Mouse (Mus musculus): ENCODE measurements at regions not wholly inside any gene's neighbourhood (a gene's known extent, or its start where the extent isn't known, plus 50 kb on each side); places are given as distances from the start of the nearest gene placed in this dataset.
A peak's percentile ranks its signal among the peaks of the same experiment; 100 is the strongest.
"Not testable (repeated sequence)": the region's sequence is repeated elsewhere in the genome, so short reads cannot be mapped to it uniquely, and the experiment has no call there.

DNA sequence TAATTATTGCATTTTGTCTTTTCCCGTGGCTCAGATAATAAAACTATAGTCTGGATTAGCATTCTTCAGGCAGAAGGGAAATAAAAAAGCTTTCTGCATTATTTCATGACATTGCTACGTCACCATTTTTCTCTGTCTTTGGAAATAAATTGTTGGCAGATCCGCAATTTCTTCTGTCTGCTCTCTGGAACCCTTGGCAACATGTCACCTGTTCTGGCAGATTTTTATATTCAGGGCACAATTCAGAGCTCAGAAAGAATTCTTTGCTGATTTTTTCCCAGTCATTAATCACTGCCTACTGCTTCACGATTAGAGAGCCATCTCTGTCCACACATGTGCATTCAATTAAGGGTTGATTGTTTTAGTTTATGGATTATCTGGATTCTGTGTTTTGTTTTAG lies 460.5 kb downstream of the Cdh8 start:
- no peak for DNase-seq

DNA sequence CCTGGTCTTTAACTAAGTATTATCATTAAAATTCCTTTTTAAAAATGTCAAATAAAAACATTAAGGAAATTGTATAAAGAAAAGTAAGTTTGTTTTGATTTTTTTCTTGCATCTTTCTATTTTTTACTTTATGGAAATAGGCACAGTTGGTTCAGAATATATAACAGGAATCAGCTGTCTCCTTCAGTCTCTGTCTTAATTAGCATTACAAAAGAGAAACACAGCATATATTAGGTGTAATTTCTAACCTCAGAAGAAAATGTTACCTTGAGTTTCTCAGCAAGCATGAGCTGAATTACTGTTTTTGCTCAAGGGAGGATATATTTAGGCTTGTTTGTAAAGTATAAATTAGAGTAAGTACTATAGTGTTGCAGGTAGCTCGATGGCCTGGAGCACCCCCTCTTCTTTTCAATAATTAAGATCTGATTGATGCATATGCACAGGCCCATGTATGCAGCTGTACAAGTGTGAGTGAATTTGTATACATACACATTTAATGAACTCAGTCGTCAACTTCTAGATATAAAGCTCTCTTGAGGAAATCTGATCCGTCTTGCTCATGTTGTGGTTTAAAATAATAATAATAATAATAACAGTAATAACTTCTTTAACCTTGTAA lies 503.0 kb downstream of the Cdh8 start:
- DNase-seq: no peak

DNA sequence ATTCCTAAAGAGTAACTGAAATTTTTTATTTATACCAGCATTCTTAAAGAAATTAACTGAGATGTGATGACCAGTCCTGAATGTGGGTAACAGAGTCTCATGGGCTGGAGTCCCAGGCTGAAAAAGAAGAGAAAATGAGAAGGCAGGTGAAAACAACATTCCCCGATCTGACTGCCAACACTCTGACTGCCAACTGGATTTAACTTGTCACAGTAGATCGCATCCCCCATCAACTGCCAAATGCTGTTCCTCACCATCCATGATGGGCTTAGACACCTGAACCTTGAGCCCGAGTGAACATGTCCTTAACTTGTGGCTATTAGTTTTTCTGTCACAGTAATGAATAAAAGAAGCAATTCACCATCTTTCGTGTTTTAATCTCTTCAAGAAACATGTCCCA lies 522.9 kb downstream of the Cdh8 start:
- no peak for DNase-seq

DNA sequence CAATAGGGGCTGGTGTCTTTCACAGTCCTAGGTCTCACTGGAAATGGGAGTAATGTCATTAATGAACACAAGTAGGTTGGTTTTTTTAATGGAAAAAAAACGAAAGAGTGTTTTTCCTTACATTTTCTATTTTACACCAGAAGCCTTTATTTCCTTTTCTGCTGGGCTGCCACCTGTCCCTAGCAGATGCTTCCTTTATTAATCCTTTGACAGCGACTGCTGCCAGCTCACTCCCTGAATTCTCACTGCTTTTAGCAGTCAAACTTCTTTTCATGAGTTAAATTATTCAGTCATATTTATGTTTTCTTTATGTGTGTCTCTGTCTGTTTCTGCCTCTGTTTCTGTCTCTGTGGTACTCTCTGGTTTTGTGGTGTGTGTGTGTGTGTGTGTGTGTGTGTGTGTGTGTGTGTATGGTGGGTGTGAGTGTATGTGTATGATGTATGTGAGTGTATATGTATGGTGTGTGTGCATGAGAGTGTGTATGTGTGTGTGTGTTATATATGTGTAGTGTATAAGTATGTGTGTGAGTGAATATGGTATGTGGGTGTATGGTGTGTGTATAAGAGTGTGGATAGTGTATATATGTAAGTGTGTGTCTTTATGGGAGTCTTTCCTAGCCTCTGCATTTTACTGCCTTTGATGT lies 554.5 kb downstream of the Cdh8 start:
- no peak for DNase-seq

DNA sequence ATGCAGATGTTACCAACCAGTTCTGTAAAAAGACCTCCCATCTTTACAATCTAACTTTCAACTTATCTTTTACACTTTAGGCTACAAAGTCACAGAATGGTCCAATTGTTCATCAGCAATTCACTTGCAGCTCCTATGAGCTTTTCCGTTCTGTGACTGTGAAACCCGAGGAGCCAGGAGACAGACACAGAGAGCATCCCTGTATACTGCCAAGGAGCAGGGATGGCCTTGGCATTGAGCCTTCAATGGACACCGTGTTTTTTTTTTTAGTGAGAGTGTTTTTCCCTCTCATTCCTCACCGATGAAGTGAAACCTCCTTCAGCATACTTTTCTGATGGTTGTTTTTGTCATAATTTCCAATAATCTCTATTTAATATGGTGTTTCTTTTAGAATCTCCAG lies 555.1 kb downstream of the Cdh8 start:
- DNase-seq: no peak

DNA sequence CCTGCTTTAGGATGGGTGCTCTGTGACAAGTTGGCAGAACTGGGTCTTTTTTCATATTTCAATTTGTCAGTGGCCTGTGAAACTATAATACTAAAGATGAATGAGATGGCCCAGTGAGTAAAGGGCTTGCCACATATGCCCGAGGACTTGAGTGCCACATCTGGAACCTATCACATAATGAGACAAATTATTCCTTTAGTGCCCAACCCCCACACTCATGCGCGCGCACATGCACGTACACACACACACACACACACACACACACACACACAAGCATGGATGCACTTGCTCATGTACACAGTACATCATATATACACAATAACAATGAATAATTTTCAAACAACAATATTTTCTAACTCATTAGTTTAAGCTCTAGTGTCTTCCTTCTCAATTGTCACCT lies 555.9 kb downstream of the Cdh8 start:
- DNase-seq: no peak

DNA sequence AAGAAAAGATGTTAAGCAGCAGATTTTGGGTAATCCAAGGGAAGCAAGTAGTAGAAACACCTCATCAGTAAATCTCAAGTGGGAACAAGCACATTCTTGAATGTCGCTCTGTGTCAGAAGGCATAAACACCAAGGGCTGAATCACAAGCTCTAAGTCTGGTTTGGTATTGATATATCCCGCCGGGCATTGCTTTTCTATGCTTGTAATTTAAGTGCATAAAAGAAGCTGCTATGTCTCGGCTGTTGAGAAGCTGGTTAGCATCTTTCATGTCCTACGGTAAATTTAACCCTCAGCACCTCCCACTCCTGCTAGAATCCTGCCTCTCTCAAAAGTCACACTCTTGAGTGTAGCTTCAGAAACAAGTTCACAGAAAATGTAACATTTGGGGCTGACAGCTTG lies 586.8 kb downstream of the Cdh8 start:
- DNase-seq: no peak

DNA sequence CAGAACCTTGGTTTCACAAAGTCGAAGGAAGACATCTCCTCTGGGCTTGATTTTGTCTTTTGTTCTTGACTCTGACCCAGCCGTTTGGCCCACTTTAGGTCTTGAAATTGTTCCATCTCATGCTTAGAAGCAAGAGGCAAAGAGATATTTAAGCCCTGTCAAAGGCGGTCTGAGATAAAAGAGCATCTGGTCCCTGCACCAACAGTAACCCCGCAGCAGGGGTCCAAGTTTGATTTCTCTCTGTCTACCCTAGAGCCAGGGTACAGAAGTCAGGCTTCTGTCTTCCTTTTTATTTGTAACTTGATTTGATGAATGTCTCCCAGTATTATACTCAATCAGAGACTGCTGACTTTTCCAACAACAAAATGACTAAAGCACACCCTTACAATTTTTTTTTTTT lies 587.3 kb downstream of the Cdh8 start:
- DNase-seq: no peak

DNA sequence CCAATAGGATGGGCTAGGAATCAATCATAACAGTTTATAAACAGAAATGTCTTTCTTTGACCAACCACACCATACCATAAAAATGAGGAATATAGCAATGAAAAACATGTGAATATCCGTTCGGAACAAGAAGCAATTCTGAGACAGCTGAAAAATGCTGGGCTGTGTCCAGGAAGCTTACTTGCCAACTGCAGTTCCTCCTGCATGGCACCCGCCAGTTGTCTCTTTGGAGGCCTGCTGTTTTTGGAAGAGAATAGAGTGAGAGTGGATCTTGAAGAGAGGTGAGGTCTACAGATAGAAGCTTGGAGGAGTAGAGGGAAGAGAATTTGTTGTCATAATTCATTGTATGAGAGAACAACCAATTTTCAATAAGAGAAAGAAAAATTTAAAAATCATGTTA lies 604.3 kb downstream of the Cdh8 start:
- DNase-seq: no peak

DNA sequence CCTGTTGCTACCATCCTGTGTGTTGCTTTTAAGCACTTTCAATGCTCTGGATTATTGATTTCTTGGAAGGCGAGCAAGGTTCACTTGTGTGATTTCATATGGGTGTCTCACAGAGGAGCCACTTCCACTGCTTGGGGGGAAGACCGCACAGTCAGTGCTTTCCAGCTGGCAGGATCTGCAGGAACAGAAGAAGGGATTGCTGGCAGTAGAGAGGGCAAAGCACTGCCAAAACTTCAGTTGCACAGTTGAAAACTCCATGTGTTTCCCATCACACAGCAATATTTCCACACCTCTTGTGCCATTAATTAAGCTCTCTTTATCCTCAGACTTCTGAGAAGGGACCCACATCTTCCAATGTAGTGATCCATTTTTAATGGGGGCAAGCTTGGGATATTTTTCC lies 618.8 kb downstream of the Cdh8 start:
- DNase-seq: no peak

DNA sequence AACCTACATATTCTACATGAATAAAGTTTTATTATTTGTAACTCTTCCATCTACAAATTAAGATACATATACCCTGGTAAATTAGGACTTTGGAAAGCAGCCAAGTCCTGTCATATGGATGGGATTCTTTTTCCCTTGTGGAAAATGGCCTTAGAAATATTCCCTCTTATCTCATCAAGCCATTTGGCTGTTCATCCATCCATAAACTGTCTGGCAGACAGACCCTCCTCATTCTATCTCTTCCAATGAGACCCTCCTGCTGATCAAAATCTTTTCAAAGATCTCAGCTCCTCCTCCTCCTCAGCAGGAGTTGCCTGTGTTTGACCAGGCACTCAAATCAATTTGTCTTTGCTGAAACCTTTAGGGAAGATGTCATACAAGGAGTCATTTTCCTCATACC lies 649.2 kb downstream of the Cdh8 start:
- no peak for DNase-seq

DNA sequence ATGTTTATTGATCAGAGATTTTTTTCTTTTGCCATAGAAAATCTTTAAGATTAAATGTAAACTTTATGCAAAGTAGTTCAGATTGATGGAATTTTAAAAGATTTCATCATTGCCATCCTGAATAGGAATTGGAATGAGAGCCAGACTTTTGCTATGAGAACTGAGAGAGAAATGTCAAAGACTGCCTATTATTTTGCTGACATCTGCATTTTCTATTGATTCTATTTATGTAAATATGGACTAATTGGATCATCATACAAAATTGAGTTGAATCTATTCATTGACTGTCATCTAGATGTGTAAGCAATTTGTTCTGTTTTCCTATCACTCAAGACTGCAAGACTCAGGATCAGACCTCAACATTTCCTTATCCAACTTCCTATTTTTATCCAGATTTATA lies 659.7 kb downstream of the Cdh8 start:
- no peak for DNase-seq

DNA sequence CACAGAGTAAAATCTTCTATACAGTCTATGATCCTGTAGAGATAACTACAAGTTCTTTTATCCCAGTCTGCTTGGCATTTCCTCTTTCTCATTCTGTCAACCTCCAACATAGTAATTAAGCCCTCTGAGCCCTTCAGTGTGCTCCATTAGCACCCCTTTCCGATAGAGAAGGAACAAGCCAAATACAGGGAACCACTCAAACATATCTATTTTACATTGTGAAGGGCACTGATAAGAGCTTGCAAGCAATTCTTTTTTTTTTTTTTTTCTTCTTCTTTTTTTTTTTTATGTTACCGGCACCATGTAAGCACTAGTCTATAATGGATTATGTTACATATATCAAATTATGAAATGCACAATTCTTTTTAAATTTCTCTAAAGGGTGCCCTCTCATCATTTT lies 660.5 kb downstream of the Cdh8 start:
- no peak for DNase-seq

DNA sequence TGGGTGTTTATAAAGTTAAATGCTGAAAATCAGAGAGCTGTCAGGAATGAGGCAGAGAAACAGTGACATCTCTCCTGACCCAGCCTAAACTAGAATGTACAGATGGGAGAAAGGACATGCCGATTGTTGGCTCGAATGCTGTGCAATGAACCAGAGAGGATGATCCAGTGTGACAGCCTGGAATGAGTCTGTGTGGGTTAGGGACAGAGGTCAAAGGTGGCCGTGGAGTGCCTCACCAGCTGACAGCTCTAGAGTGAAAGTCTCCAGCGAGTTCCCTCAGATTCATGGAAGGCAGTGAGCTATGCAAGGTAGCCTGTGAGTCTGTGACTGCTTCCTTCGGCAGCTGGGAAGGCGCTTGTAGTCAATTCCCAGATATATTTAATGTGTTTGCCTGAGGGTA lies 663.9 kb downstream of the Cdh8 start:
- peak; percentile 4 for DNase-seq

DNA sequence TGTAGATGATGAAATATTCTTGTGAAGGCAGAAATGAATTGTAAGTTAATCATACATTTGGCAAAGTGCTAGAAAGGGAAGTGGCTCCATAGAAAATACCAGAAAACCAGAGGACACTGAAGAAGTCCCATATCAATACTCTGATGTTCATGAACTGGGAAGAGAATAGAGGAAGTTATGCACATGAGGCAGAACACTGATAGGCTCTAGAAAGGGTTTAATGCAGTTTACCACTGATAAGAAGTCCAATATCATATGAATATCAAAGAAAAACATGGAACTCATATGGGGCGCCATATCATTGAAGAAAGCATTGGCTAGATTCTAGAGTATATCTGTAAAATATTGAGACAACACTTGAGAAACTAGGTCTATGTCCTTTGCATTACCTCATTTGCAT lies 708.5 kb downstream of the Cdh8 start:
- no peak for DNase-seq

DNA sequence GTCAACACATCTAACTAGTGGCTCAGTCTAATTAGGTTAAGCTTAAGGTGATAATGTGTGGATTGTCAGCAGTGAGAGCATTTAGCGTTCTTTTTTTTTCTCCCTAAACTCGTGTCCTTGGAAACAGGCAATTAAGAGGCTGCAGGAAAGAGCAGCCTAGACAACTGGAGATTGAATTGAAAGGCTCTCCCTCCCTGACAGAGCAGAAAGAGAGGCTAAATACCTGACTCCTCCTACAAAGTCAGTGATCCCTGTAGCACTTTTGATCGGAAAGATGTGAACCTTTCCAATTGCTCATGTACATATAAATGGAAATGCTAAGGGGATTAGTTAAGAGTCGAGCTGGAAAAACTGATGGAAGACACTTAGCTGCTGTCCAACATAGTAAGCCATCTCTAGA lies 710.1 kb downstream of the Cdh8 start:
- DNase-seq: no peak

DNA sequence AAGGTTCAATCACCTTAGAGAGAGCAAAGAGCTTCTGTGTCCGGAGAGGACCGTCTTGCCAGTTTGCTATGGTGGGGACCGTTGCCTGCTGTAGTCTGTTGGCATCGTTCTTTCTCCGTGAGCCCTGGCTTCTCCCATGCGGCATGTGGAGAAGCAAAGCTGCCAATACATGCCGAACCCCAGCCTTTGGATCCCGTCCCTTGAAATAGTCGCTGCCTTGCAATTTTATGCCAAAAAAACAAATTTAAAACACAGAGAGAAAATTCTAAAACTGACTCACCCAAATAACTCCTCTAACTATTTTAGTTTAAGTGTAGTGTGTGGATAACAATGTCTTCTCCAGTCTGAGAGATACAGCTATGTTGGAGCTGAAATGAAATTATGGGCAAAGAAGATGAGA lies 731.1 kb downstream of the Cdh8 start:
- no peak for DNase-seq

DNA sequence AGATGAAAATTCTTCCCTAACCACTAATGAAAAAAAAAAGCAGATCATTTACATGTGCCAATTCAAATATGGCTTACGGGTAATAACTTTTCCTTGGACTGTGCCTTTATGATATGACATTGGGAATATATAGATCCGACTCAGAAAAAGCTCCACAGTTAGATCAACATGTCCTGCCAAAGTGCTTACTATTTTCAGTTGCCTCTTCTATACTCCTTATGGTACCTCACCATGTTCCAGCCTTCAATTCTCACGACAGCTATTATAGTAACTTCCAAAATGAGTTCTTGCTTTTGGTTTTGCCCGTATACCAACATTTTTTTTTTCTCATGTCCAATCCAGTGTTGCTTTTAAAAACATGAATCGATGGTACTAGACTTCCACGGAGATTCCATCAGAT lies 731.7 kb downstream of the Cdh8 start:
- DNase-seq: no peak

DNA sequence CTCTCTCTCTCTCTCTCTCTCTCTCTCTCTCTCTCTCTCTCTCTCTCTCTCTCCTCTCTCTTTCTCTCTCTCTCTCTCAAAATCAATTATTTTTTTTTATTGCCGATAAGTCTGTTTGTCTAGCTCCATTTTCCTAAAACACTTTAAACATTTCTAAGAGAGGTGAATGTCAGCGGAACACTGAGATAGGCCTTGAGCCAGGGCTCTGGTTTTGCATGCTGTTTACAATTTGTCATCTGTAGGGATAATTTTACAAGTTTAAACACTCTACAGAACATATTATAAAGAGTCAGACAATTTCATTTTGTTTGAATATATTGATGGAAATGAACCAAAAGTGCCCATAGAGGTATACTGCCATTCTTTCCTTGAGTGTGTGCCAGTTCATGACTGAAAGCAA lies 736.2 kb downstream of the Cdh8 start:
- no peak for DNase-seq

DNA sequence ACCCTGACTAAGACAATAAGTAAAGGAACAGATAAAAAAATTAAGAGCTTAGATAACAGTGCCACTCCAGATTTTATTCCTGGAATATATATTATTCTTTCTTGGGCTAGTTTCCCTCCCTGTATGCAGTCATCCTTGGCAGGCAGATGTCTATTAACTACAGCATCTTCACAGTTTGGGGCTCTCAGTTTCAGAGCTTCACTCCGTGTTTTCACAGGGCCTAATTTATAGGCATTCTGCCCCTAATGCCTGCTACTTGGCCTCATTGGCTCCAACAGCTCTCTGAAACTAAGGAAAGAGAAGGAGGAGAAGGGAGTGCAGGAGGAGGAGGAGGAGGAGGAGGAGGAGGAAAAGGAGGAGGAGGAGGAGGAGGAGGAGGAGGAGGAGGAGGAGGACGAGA lies 757.0 kb downstream of the Cdh8 start:
- no peak for DNase-seq

DNA sequence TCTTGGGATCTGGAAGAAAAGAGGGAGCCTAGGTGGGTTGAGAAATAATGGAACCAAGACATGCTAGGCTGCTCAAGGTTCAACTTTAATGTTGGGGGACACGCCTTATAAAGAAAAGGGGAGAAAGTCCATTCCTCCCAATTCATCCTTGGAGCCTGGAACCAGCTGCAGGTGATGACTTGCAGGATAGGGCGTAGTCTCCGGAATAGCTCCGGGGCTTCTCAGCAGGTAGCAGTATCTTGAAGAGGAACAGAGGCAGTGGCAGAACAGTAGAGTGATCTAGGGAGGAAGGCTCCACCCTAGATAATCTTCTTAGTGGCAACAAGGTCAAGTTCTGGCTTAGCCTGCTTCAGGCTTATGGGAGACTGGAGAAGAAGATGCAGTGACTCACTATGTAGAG lies 764.0 kb downstream of the Cdh8 start:
- DNase-seq: not testable (repeated sequence)

DNA sequence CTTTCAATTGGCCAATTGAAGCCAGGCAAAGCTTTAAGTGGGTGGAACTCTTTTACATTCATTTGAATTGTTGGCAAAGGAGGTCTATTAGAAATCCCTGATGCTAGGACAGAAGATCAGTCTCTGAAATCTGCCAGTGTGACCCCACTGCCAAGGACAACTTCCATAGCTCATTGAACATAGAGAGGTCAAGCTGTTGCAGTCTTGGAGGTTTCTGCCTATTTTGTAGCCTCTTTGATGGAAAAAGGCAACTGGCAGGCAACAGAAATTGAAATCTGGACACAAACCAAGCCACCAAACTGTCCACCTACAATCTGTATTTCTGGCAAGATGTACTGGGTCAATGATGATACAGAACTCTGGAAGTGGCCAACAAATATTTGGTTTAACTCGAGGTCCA lies 765.3 kb downstream of the Cdh8 start:
- no peak for DNase-seq

DNA sequence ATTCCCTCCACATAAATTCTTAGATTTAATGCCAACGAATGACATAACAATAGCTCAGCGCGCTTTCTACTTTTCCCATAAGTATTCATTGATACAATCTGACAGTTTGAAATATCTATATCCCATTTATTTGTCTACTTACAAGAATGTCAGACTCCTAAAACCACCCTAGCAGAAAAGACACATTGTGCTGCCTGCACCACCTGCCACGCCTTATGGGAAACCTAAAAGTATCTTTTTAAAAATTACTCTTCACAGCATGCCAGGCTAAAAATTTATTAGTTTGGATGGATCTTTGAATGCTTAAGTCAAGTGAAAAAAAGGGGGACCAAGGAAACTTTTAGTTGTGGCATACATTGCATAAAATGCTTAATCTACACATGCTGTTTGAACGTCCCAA lies 788.1 kb downstream of the Cdh8 start:
- DNase-seq: no peak

DNA sequence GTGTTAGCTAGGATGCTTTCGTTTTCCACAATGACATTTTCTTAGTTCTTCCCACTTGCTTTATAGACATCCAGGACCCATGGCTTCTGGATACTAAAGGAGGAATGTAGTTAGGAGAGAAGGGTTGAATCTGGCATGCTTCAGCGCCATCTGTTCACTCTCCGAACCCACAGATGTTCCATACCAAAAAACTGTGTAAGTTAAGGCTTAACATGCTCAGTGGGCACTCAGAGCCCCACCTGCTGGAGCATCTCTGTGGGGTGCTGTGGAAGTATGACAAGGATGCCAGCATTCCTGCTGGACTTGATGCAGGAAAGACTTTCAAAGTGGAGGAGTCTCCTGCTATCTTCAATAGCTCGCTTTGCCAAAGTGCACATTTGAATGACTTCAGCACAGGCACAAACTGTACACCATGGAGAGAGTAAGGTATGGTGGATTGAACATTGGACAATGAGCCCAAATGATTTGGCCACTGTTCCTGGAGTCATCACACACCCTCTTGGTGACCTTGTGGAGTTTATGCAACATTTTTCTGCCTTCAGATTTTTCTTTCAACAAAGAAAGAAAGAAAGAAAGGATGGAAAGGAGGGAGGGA lies 802.3 kb downstream of the Cdh8 start:
- no peak for DNase-seq

All from kidney, adult 18-20 months (tissue).